Mouse (Mus musculus) T-cell, adult 2 months (primary cell): ENCODE data around the gene Gadd45gip1.

Experiments
- DNase-seq: peaks from one replicate; pipeline ENCODE4 v3.0.0; 2022; ENCODE audit warnings: low spot score

The Gadd45gip1 gene

GRCm38 (mm10) chr8:84847684-84848435 is 16.5 kb downstream of the Gadd45gip1 start:
- DNase-seq: peak; percentile 41

GRCm38 (mm10) chr8:84856434-84856833 is 25.1 kb downstream of the Gadd45gip1 start:
- DNase-seq: no peak

GRCm38 (mm10) chr8:84856864-84857441 is 25.6 kb downstream of the Gadd45gip1 start, which contains the start of gene Farsa:
Gene Farsa, plus strand, starts transcription at chr8:84856989.
- DNase-seq: peak; percentile 90

- DNase-seq: peak; percentile 84
These were observed 40.3 kb downstream of the Gadd45gip1 start, which contains the start of gene Syce2 for GRCm38 (mm10) chr8:84871376-84872308. Gene Syce2, plus strand, starts transcription at chr8:84872111.

GRCm38 (mm10) chr8:84872309-84872965 is 41.1 kb downstream of the Gadd45gip1 start:
- DNase-seq: peak; percentile 23

- DNase-seq: no peak
These were observed 41.7 kb downstream of the Gadd45gip1 start for GRCm38 (mm10) chr8:84873016-84873415.

- no peak for DNase-seq
These were observed 43.0 kb downstream of the Gadd45gip1 start for GRCm38 (mm10) chr8:84874339-84874738.

GRCm38 (mm10) chr8:84877297-84878035 is 46.1 kb downstream of the Gadd45gip1 start:
- DNase-seq: no peak

GRCm38 (mm10) chr8:84878915-84879314 is 47.6 kb downstream of the Gadd45gip1 start:
- no peak for DNase-seq

- no peak for DNase-seq
These were observed 53.4 kb downstream of the Gadd45gip1 start for GRCm38 (mm10) chr8:84884728-84885127.
